Mouse (Mus musculus) myocyte (in vitro differentiated cells): ENCODE measurements at regions not wholly inside any gene's neighbourhood (a gene's known extent, or its start where the extent isn't known, plus 50 kb on each side); places are given as distances from the start of the nearest gene placed in this dataset.

ENCODE experiments used
- MAX ChIP-seq: IDR thresholded peaks from one replicate; pipeline ENCODE4 v1.6.1; 2011; ENCODE audit warnings: low read depth, mild to moderate bottlenecking, control low read depth
- POLR2A ChIP-seq: IDR thresholded peaks from one replicate; pipeline ENCODE4 v1.6.1; 2011; ENCODE audit warnings: low read depth, mild to moderate bottlenecking, control low read depth, moderate library complexity; ENCODE audit not compliant: insufficient read length
- SRF ChIP-seq: IDR thresholded peaks from one replicate; pipeline ENCODE4 v1.6.1; 2011; ENCODE audit warnings: low read depth; ENCODE audit not compliant: control insufficient read depth, insufficient read length
- USF1 ChIP-seq: IDR thresholded peaks from one replicate; pipeline ENCODE4 v1.6.1; 2011; ENCODE audit warnings: low read depth, mild to moderate bottlenecking, control low read depth, moderate library complexity

DNA sequence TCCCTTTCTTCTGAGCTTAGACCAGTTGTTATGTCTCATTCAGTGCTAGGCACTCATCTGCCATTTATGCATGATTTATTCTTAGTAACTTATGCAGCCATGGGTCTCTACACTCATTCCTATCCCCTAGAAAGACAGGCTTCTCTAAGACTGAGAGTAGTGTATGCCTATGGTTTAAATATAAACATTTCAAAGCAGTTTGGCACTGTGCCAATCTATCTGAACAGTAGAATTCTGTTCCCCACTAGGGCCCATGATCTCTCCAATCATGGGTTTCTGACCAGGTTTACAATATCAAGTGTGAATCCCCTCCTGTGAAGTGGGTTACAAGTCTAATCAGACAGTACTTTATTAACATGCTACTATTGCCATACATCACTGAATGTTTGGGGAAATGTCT lies 60.4 kb upstream of the Aldh1a3 start:
- TF ChIP-seq POLR2A (no peak), MAX (no peak), USF1 (no peak), SRF (no peak)
